Mouse (Mus musculus) CH12.LX (cell line): ENCODE data around the gene Mitf. TPM values are rescaled to one million over a fixed set of nuclear protein-coding genes. Genes with fewer than 3 reads are reported as not detected.

Experiments
- DNase-seq: peaks from one replicate; pipeline ENCODE4 v3.0.0-alpha.2; 2013; ENCODE audit errors: extremely low read depth
- H3K27ac ChIP-seq: 2 replicates; pipeline ENCODE4 v1.5.1; 2012; ENCODE audit warnings: low read depth, mild to moderate bottlenecking, control low read depth, moderate library complexity; ENCODE audit not compliant: insufficient read depth
- H3K27me3 ChIP-seq: replicated peaks from 2 replicates; pipeline ENCODE3; 2012; ENCODE audit warnings: inconsistent platforms
- H3K36me3 ChIP-seq, 2 experiments: replicated peaks in 1 of 2; 2 replicates each; pipeline versions ENCODE3 to v1.6.1; 2012; ENCODE audit warnings: inconsistent platforms in 1 of 2, low read length in 1 of 2, mild to moderate bottlenecking in 1 of 2, mixed read lengths in 1 of 2, moderate library complexity in 1 of 2; ENCODE audit not compliant: control insufficient read depth in 1 of 2, insufficient read depth in 1 of 2
- H3K4me1 ChIP-seq, 2 experiments: 2 replicates each; pipeline ENCODE4 v1.6.1; 2012; ENCODE audit warnings: inconsistent platforms in 1 of 2, moderate library complexity in 1 of 2; ENCODE audit not compliant: insufficient read depth in 2 of 2, control insufficient read depth in 1 of 2
- H3K4me2 ChIP-seq: 2 replicates; pipeline ENCODE4 v1.6.1; 2012; ENCODE audit warnings: low read depth, mild to moderate bottlenecking, control low read depth; ENCODE audit not compliant: poor library complexity, insufficient read depth, severe bottlenecking
- H3K4me3 ChIP-seq, 3 experiments: fragments of 150-350 bp in 1 of 3; sonication (generic) in 1 of 3; replicated peaks in 1 of 3; 2 replicates each; pipeline versions ENCODE3 to v1.5.1; 2011 to 2012; ENCODE audit warnings: low read depth in 2 of 3, low read length in 2 of 3, mild to moderate bottlenecking in 2 of 3, moderate library complexity in 2 of 3, control low read depth in 1 of 3, improper control_type of control experiment in 1 of 3, inconsistent platforms in 1 of 3, mixed read lengths in 1 of 3; ENCODE audit not compliant: poor library complexity in 1 of 3
- H3K79me2 ChIP-seq: replicated peaks from 2 replicates; pipeline ENCODE4 v1.6.1; 2012; ENCODE audit warnings: mild to moderate bottlenecking, moderate library complexity; ENCODE audit not compliant: control insufficient read depth, poor library complexity, insufficient read depth, severe bottlenecking; ENCODE audit errors: extremely low read depth
- H3K9ac ChIP-seq: 2 replicates; pipeline ENCODE4 v1.6.1; 2012; ENCODE audit warnings: low read depth, mild to moderate bottlenecking, control low read depth, moderate library complexity; ENCODE audit not compliant: insufficient read depth
- H3K9me3 ChIP-seq: replicated peaks from 2 replicates; pipeline ENCODE3; 2012; ENCODE audit warnings: low read length, inconsistent platforms, mixed read lengths
- BHLHE40 ChIP-seq: IDR thresholded peaks from 2 replicates; pipeline ENCODE4 v1.6.1; 2011; ENCODE audit warnings: mild to moderate bottlenecking, low read depth, low read length, improper control_type of control experiment
- CHD2 ChIP-seq: IDR thresholded peaks from 2 replicates; pipeline ENCODE4 v1.6.1; 2011; ENCODE audit warnings: low read length, improper control_type of control experiment
- CTCF ChIP-seq, 2 experiments: IDR thresholded peaks in 1 of 2; conservative IDR thresholded peaks in 1 of 2; 2 replicates each; pipeline ENCODE4 v1.5.1; 2011 to 2012; ENCODE audit warnings: low read depth in 2 of 2, low read length in 2 of 2, improper control_type of control experiment in 1 of 2, inconsistent platforms in 1 of 2, mild to moderate bottlenecking in 1 of 2, moderate library complexity in 1 of 2
- ELF1 ChIP-seq: IDR thresholded peaks from 2 replicates; pipeline ENCODE4 v1.6.1; 2014; ENCODE audit warnings: low read depth, mild to moderate bottlenecking, inconsistent platforms, low read length, improper control_type of control experiment
- EP300 ChIP-seq: IDR thresholded peaks from 2 replicates; pipeline ENCODE4 v1.6.1; 2011; ENCODE audit warnings: low read length, improper control_type of control experiment
- JUN ChIP-seq: IDR thresholded peaks from 2 replicates; pipeline ENCODE4 v1.6.1; 2011; ENCODE audit warnings: low read depth, mild to moderate bottlenecking, low read length, improper control_type of control experiment, moderate library complexity; ENCODE audit not compliant: insufficient read depth
- KAT2A ChIP-seq: IDR thresholded peaks from 2 replicates; pipeline ENCODE4 v1.6.1; 2012; ENCODE audit warnings: low read length, improper control_type of control experiment, inconsistent platforms; ENCODE audit not compliant: insufficient replicate concordance
- MAX ChIP-seq: IDR thresholded peaks from 2 replicates; pipeline ENCODE4 v1.6.1; 2011; ENCODE audit warnings: low read length, improper control_type of control experiment
- MEF2A ChIP-seq: IDR thresholded peaks from 2 replicates; pipeline ENCODE4 v1.6.1; 2014; ENCODE audit warnings: low read depth, mild to moderate bottlenecking, inconsistent platforms, low read length, improper control_type of control experiment, borderline replicate concordance
- NELFE ChIP-seq: IDR thresholded peaks from 2 replicates; pipeline ENCODE4 v1.6.1; 2011; ENCODE audit warnings: low read depth, low read length, improper control_type of control experiment
- PAX5 ChIP-seq: IDR thresholded peaks from 2 replicates; pipeline ENCODE4 v1.6.1; 2012; ENCODE audit warnings: low read length, inconsistent platforms, mixed read lengths
- POLR2A ChIP-seq: IDR thresholded peaks from 2 replicates; pipeline ENCODE4 v1.6.1; 2011; ENCODE audit warnings: low read depth, mild to moderate bottlenecking, improper control_type of control experiment, low read length
- POLR2AphosphoS2 ChIP-seq: IDR thresholded peaks from 2 replicates; pipeline ENCODE4 v1.6.1; 2011; ENCODE audit warnings: low read depth, low read length, improper control_type of control experiment
- RAD21 ChIP-seq: IDR thresholded peaks from 2 replicates; pipeline ENCODE4 v1.6.1; 2011; ENCODE audit warnings: low read depth, mild to moderate bottlenecking, low read length, improper control_type of control experiment, moderate library complexity
- SMC3 ChIP-seq: IDR thresholded peaks from 2 replicates; pipeline ENCODE4 v1.6.1; 2011; ENCODE audit warnings: low read depth, low read length, improper control_type of control experiment
- TCF12 ChIP-seq: IDR thresholded peaks from 2 replicates; pipeline ENCODE4 v1.6.1; 2014; ENCODE audit warnings: low read depth, mild to moderate bottlenecking, inconsistent platforms, low read length, improper control_type of control experiment
- USF1 ChIP-seq: IDR thresholded peaks from 2 replicates; pipeline ENCODE4 v1.6.1; 2014; ENCODE audit warnings: low read depth, mild to moderate bottlenecking, inconsistent platforms, low read length, improper control_type of control experiment
- USF2 ChIP-seq: conservative IDR thresholded peaks from 2 replicates; pipeline ENCODE4 v1.6.1; 2011; ENCODE audit warnings: low read depth, low read length, improper control_type of control experiment
- ZC3H11A ChIP-seq: IDR thresholded peaks from 2 replicates; pipeline ENCODE4 v1.6.1; 2012; ENCODE audit warnings: low read depth, mild to moderate bottlenecking, inconsistent platforms, low read length, improper control_type of control experiment
- ZKSCAN1 ChIP-seq: IDR thresholded peaks from 2 replicates; pipeline ENCODE4 v1.6.1; 2012; ENCODE audit warnings: low read depth, inconsistent platforms, low read length, improper control_type of control experiment, borderline replicate concordance
- ZNF384 ChIP-seq: IDR thresholded peaks from 2 replicates; pipeline ENCODE4 v1.6.1; 2012; ENCODE audit warnings: low read depth, low read length, improper control_type of control experiment, inconsistent platforms
- dilution Hi-C: fragments of 300-500 bp; cut with MboI; formaldehyde crosslinking; loops from 2 replicates; pipeline ENCODE4 v1.14.3; 2020; ENCODE audit warnings: low sequenced_read_pairs; ENCODE audit not compliant: extremely low pct_unique_long_range_greater_than_20kb, extremely low pct_ligation_motif_present
- in situ Hi-C: fragments of 300-500 bp; cut with MboI; formaldehyde crosslinking; loops from 3 replicates; pipeline ENCODE4 v1.14.3; 2019; ENCODE audit warnings: low sequenced_read_pairs, low pct_ligation_motif_present, low pct_unique_long_range_greater_than_20kb, mixed read lengths
- polyA plus RNA-seq: library from polyadenylated mRNA; unstranded; fragments of >175 nt; gene quantifications from 2 replicates; pipeline ENCODE4 v1.2.1, GENCODE M21; 2012; ENCODE audit warnings: low read depth; ENCODE audit not compliant: insufficient read length
- total RNA-seq, 2 experiments: library from RNA; depleted of rRNA; stranded (reverse); fragments of 300-350 nt in 1 of 2; fragments of >200 nt in 1 of 2; gene quantifications; 2 replicates each; pipeline ENCODE4 v1.2.3; 2012 to 2014

Gene Mitf
- total and polyA plus RNA-seq, 3 experiments: 3.4 to 4.7 (median 3.6) TPM

DNA sequence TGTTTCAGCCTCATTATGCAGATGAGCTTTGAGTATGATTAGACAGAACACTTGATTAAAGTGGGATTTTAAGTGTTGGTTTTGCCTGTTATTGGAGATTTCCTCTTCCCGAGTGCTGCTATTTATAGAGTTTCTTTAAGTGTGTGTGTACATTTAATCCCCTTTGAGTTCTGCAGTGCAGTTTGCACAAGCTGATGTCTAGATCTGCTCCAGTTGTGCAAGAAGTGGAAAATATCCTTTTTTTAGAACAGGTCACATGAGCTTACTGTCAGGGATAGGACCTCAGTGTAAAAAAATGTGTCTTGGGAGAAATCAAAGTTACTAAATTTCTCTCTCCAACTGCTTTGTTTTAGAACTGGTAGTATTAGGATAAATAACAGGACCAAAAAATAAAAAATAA lies 8.9 kb downstream of the Mitf start:
- H3K36me3 ChIP-seq: peaks cover 0 to 8% of the 10 kb centered on the region in 2 experiments
- dilution Hi-C loops (no loop called here), in situ Hi-C loops (no loop called here)
- H3K79me2 ChIP-seq: no peaks in the 10 kb centered on the region
- no peak for DNase-seq
- H3K4me2 ChIP-seq: no peak overlapping the region
- peaks cover 3 to 44% of the 10 kb centered on the region in 2 experiments; a peak in 3 of 4 replicates for H3K4me1 ChIP-seq
- H3K27me3 ChIP-seq: no peaks in the 10 kb centered on the region
- H3K9me3 ChIP-seq: peaks cover 2% of the 10 kb centered on the region
- no peak overlapping the region for H3K27ac ChIP-seq
- TF ChIP-seq RAD21 (no peak), MEF2A (0 out of 2 replicates have a peak, but pooled peaks have one; percentile 14)
- H3K4me3 ChIP-seq: no peak overlapping the region
- H3K9ac ChIP-seq: no peak overlapping the region

DNA sequence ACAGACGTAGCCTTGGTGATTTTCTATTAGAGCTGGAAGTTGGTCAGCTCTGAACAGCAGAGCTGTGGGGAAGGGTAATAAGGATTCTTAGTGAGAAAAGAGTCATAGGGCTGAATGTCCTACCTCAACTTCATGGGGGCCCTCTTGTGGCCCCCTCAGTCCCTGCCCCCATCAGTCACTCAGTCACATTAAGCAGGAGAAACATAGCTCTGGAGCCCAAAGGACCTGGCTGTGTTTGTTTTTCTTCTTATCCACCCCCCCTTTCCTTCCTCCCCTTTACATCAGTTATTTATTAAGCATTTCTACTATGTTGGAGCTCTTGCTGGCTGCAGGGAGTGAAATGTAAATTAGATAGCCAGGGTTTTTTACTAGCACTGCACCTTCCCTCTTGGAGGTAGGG lies 10.0 kb downstream of the Mitf start:
- in situ Hi-C loops (no loop called here), dilution Hi-C loops (no loop called here)
- no peak overlapping the region for H3K4me3 ChIP-seq
- H3K4me2 ChIP-seq: no peak overlapping the region
- no peak for TF ChIP-seq TCF12
- no peak for TF ChIP-seq ZKSCAN1
- TF ChIP-seq USF2: no peak
- no peak for TF ChIP-seq ZNF384
- TF ChIP-seq ELF1: no peak
- TF ChIP-seq EP300: no peak
- no peak for TF ChIP-seq USF1
- no peak for TF ChIP-seq MAX
- no peak for TF ChIP-seq BHLHE40
- TF ChIP-seq POLR2AphosphoS2: no peak
- TF ChIP-seq PAX5: no peak
- no peak for TF ChIP-seq CTCF (conservative IDR thresholded peaks at IDR 0.05 in 1 of 2, IDR thresholded peaks at IDR 0.05 in 1 of 2; ENCODE audit: low read depth in 2 of 2, low read length in 2 of 2)
- TF ChIP-seq KAT2A: no peak
- no peak for TF ChIP-seq CHD2
- no peak for TF ChIP-seq SMC3
- TF ChIP-seq NELFE: no peak
- no peak for TF ChIP-seq POLR2A
- no peak for TF ChIP-seq JUN
- TF ChIP-seq ZC3H11A: no peak
- H3K27me3 ChIP-seq: no peaks in the 10 kb centered on the region
- no peaks in the 10 kb centered on the region for H3K79me2 ChIP-seq
- peaks cover 2% of the 10 kb centered on the region for H3K9me3 ChIP-seq
- no peak overlapping the region for H3K9ac ChIP-seq
- peaks cover 8 to 55% of the 10 kb centered on the region in 2 experiments; a peak in 3 of 4 replicates for H3K4me1 ChIP-seq
- no peak overlapping the region for H3K27ac ChIP-seq
- peaks cover 0 to 8% of the 10 kb centered on the region in 2 experiments for H3K36me3 ChIP-seq
- DNase-seq: no peak
